Mouse (Mus musculus): ENCODE measurements at regions not wholly inside any gene's neighbourhood (a gene's known extent, or its start where the extent isn't known, plus 50 kb on each side); places are given as distances from the start of the nearest gene placed in this dataset.

DNA sequence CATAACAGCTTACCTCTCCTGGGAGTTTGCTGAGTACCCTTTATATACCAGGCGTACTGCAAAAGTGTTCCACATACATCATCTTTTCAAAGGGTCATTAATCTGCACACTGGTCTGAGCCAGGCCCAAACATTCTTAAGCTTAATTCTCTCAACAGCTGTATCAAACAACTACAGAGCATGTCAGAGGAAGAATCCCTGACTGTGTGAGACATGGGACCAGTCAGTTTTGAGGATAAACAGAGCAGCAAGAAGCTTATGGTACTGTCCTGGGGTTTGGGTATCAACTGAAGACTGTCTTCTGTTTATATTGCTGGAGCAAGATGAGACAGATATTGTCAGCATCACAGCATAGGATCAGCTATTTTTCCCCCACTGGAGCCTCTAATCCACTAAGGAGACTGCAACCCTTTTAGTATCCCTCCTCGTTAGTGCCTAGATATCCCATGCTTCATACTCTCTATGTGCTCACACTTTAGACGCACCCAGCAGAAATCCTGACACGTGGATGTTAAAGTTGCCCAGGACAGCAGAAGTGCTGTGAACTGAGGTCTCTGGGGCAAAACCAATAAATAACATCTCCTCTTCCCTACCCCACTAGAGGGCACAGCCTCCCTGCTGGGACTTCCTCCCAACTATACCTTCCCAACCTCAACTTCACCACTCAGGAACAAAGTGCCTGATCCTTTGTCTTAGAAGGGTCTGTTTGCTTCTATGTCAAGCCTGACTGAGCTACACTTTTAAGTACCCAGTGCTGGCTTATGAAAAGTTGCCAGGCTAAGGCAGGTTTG, 271.6 kb downstream of the Gm826 start:
- no peak for DNase-seq

DNA sequence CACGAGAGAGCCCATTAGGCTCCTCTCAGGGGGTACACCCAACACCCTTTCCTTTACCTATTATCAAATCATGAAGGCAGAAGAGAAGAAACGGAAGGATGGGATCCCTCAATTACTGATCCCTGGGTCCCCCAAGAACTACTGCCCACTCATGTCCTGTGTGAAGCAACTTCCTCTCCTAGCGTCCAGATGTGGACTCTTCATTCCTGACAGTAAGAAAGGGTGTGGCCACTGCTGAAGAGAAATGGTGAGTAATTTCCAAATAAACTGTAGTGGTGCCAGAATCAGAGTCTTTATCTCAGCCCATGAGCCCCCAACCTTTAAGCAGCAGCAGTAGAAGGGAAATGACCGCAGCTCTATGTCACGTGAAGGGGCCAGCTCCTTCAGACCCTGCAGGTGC, 273.9 kb downstream of the Gm826 start:
- no peak for DNase-seq

DNA sequence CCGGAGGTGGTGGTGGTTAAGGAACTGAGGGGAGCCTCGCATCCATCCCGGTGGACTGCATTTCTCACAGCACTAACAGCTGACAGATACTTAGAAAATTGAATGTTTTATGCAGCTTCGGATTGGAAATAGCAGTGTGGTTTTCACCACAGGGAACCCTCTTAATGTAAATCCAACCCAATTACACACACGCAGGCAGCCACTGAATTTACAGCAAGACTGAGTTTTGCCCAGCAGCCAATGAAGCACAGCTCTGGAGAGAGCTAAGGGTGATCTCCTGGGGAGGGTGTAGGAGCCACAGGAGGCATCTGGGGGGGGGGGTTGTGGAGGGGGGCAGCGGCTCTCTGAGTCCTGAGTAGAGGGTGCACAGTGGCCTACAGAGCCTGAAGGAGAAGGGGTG, 276.8 kb downstream of the Gm826 start:
- DNase-seq: no peak

DNA sequence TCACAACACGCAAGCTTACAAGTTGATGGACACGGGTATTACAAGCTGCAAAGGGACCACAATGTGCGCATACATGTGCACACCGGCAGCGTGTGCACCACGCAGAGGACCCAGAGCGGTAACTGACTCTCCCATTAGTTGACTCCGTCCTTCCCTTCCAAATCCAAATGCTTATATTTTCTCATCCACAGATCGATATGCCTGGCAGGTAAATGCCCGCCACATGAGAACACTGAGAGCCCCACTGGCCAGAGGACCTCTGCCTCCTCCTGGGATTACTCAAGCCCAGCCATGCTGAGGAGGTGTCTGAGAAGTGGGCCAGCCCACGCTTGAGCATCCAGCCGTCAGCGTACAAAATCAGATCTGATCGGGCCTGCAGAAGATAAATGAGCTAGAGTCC, 279.6 kb downstream of the Gm826 start:
- no peak for DNase-seq

DNA sequence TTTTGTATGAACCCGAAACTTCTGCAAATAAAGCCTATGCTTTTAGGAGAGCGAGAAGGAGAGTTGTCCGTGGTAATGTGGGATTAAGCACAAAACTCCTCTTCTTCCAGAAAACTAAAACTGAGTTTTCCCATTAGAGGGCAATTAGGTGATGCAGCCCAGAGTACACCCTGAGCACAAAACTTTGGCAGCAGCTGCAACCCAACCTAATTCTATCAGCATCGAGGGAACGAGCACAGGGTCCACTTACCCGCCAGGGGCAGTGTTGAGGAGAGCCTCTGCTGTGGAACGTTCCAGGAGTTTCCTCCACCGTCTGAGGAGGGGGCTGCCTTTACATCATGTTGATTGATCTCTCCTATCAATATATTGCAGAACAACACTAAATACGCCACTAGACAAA, 285.7 kb downstream of the Gm826 start:
- no peak for DNase-seq

DNA sequence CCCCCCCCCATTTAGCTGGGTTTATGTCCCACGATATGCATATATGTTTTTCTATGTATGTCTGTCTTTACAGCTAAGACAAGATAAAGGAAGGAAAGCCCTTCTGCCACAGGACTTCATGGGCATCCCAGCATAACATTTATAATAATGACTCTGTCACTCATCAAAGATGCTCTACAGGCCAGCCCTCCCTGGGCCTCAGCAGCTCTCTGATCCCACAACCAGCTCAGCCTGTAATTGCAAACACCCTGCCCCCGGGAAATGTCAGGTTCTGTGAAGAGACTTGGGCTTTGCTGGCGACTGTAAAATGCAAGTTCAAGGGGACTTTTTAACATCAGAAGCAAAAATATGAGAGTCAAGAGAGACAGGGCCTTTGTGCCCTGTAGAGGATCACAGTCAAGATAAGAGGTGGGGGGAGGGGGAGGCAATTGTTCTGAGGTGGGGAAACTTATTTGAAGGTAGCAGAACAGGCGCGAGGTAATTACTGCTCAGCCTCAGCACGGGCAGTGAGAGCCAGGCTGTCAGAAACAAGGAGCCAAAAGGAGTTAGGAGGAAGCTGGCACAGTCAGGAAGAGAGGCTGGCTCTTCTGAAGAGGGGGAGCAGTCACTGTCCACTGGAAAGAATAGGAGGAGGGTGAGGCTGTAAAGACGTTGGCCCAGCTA, 286.9 kb downstream of the Gm826 start:
- no peak for DNase-seq

DNA sequence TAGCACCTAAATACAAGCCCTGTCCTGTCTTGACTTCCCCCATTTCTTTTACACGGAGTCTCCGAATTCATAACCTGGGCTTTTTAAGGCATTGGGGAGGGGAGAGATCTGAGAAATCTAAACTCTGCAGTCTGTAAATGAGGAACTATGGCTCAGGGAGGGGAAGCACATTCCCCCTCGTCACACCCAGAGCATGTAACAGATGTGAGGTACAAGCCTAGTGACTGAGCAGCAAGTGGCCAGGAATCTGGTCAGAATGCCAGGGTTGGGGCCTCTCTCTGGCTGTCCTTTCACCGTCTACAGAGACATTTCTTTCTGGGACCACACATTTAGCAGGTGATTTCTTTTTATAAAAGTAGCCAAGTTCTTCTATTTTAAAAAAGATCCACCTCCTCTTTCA, 289.4 kb downstream of the Gm826 start:
- no peak for DNase-seq

DNA sequence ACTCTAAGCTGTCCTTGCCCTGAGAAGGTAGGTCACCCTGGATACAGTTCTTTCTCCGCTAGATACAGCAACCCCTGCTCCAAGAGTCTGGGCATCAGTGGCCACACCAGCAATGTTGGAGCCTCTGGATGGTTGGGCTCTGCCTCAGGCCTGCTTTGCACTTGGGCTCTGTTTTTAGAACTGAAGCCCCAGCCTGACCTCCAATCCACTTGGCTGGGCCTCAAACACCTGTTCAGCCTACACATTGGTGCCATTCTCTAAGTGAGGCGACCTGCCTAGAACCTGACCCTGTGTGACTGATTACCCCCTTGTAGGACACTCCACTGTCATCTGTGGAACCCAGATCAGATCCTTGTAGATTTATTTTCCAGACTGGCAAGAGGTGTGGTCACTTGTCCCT, 289.8 kb downstream of the Gm826 start:
- no peak for DNase-seq

DNA sequence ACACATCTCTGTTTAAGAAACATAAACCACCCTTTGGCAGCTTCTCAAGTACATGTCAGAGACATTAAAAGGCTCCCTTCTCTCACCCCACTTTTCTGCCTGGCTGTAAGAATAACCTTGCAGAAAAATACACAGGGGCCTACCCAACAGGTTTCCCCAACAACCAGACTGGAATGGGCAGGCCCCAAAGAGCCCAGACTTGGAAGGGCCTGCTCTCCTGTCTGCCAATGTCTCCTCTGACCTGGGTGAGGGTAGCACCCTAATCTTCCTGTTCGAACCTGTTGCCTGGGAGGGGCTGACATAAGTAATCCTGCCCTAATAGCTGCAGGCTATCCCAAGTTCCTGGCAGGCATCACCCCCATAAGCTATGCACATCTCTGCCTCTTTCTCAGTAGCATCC, 304.5 kb downstream of the Gm826 start:
- DNase-seq: no peak

DNA sequence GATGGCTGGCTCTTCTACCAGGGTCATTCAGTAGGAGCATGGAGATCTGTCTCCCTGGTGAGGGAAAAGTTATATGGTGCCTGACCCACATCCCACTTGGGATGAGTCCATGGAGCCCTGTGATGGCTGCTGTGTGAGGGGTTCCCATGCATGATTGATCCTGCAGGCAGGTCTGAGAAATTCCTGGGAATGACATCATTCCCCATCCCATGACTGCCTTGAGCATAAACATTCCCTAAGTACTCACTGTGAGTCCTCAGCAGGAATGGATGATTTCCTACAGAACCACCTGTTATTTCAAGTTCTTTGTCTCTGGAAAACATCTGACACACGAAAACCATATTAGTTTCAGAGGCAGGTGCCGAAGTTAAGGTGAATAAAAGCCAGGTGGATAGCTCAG, 305.5 kb downstream of the Gm826 start:
- DNase-seq: no peak

DNA sequence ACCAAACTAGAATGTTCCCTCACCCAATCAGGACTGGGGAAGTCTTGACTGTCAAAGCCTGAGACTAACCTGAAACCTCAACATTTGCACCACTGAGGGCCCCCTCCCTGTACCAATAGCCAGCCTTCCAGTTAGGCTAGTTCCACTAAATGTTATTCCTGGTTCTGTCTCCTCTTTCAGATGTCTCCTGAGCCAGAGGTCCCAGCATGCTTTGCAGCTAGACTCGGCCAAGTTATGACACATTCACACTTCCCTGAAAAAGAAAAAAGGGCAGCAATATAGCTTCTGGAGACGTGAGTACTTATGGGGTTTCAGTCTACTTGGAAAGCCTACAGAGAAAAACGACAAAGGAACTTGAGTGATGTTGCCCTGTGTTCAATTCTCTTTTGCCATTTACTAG, 308.1 kb downstream of the Gm826 start:
- no peak for DNase-seq

DNA sequence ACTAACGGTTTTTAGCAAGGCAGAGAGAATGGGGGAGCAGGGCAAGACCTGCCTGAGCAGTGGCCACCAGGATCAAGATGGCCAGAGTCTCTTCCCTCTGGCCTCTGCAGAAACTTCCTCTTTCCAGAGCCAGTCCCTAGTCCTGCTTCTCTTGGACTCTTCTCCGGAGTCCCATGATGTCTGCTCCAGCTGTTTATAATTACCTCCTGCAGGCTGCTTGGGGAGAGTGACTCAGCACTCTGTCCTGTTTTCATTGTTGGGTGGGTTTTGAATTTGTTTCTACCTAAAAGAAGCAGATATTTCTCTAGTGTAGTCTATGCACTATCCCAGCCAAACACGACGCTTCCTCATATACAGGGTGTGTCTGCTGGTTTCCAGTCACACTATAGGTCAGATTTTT, 312.4 kb downstream of the Gm826 start:
- DNase-seq: no peak

DNA sequence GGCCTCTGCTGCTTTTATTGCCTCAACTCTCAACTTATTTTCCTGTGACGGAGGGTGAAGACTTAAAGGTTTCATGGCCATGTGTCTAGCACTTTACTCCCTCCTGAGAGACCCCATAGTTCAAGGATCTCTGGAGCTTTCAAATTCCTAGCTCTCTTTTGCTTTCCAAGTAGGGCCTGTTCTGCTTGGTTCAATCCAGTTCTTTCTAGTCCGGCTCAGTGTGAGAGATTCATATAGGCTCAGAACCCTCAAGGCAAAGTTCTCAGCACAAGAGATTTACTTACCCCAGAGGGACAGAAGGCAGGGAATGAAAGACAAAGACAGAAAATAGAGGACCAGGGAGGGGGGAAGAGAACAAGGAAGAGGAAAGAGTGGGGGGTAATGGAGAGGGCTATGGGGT, 313.1 kb downstream of the Gm826 start:
- no peak for DNase-seq

DNA sequence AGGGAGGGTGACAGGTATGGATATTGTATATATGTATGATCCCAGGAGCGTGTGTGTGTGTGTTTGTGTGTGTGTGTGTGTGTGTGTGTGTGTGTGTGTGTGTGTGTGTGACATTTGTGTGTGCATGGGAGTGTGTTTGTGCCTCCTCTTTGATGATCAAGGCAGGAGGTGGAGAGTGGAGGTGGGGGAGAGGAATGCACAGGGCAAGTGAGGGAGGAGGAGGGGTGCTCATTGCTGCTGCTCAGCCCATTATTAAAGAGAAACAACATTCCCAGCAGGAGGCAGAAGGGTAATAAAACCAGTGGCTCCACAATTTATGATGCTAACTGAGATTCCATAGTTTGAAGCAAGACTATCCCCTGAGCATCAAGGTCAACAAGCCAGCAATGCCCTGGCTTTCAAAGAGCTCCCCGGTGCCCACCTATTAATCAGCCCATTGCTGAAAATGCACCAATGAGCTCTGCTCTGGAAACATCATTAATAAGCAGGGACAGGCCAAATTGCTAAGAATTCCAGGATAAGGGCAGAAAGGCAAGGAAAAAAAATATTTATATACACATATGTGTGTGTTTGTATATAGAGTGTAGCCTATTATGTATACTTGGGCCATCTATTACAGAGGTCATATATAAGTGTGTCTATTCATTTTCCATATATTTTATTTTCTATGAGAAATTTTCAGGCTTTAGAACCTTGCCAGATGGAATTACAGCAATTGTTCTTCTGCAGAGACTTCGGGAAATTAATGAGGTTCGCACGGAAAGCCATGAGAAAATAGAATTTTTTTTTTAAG, 316.7 kb downstream of the Gm826 start:
- no peak for DNase-seq

DNA sequence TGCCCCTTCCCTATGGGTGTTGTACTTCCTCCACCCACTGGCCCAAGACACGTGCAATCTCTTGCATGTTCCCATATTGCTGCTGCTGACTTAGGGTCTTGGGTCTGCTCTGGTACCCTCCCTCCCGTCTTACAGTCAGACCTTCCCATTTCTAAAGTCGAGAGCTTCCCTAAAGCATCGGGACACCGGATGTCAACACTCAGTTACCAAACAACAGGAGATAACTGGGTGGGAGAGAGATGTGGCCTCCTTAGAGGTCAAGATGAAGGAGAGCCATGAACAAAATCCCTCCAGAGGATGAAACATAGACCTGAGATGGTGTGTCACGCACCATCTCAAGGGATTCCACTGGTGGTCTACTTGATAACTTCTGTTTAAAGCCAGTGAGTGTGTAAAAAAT, 322.5 kb downstream of the Gm826 start:
- no peak for DNase-seq

DNA sequence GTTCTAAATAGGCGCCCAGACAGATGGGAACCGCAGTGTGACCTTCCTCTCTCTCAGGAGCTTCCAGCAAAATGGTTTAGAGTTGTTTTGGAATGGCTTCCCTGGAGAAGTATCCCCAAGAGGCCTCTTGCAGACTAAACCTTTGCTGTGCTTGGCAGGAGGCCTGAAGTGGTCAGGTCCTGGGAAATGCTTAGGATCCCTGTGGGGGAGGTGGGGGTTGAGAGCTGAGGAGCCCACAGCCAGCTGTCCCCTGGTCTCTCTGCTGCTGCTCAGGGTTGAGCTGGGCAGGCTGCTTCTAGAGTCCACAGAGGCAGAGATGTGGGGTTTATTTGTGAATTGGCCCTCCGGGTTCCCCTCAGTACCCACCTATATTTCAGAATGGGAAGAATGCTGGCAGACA, 331.3 kb downstream of the Gm826 start:
- DNase-seq: no peak

DNA sequence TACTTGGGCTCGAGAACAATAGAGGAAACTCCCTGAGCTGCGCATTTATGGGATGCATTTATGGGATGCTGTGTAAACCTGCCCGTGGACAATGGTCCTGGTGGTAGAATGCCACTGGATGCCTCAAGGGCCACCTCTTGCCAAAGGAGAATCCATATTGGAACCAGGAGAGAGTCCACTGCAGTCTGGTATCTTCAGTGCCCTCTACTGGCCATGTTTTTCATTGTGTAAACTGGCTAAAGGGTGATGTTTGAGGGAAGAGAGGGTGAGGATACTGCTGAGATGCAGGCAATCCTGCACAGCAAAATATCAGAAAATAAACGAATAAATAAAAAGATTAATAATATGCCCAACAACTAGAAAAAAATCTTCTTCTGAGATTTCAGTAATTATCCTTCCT, 333.5 kb downstream of the Gm826 start:
- DNase-seq: no peak

DNA sequence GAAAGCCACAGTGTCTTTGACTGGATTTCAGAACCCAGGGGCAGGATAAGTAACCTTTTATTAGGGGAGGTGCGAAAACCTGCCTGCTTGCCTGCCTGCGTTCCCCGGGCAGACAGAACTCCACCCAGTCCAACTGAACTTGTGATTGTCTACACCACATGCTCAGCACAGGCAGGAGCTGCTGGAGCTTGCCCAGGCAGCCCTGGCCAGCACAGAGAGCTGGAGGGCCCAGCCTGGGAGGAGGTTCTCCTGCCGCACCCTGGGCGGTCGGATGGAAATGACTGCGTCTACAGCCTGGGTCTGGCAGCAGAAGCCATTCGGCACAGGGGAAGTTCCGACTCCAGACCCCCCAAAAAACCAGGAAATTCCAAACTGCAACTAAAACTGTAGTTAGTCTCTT, 336.6 kb downstream of the Gm826 start:
- no peak for DNase-seq

DNA sequence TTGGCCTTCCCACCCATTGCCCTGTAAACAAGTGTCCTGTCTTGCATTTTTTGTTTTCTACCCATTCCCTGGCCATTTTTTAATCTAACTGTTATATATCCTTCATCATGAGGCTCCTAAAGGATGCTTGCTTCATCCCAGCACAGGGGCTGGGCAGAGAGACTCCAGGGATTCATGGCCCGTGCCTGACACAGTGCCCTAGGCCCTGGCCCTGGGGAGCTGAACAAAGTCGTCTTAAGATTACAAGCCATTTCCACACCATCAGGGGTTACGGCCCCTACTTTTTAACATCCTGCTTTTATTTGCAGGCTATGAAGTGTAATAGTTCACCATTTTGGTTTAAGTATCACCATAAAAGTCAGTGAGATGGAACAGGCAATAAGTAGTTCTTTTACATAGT, 339.5 kb downstream of the Gm826 start:
- no peak for DNase-seq

DNA sequence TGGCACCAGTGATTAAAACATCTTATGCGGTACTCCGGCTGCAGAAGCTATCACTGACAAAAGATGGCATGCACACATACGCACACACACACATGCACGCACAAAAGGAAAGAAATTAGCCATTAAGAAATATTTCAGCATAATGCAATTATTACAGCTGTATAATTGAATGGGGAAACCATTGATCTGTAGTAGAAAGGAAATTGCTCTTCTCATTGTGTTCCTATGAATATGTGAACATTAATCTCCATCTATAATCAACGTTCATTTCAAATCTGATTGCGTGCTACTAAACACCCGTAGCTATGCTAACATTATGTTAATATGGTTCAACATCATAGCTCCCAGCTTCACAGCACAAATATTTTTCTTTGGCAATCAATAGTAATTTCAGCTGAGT, 347.2 kb downstream of the Gm826 start:
- DNase-seq: no peak

DNA sequence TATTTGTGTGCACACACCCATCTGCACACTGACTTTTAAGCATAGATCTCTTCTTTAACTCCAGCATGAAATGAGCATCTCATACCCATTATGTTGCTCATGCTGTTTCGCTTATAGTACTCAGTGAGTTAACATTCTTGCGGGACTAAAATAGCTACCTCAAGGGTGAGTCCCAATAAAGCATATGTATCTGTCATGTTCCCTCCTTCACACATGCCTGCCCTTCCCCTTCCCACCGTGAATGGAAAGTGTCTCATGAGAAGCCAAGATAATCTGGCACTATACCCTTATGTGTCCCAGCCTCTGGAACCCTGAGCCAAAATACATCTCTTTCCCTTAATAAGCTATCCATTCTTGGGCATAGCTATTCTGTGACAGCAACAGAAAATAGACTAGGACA, 352.3 kb downstream of the Gm826 start:
- DNase-seq: no peak

DNA sequence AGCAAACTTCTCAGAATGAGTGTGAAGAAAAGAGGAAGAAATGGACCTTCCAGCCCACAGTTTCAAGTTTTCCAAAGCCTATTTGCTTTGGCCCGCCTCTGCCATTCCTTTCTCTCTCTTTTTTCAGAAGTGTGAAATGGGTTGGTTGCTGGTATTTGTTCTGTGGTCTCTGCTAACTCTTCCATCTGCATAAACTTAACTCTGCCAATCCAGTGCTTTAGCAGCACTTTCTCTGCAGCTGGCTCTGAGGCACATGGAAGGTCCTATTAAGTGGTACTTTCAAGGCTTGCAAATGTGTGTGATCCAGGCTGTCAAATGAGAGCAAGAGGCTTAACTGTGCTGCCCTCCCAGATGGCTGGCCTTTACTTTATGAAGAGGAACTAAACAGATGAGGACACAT, 383.6 kb downstream of the Gm826 start:
- DNase-seq: no peak

DNA sequence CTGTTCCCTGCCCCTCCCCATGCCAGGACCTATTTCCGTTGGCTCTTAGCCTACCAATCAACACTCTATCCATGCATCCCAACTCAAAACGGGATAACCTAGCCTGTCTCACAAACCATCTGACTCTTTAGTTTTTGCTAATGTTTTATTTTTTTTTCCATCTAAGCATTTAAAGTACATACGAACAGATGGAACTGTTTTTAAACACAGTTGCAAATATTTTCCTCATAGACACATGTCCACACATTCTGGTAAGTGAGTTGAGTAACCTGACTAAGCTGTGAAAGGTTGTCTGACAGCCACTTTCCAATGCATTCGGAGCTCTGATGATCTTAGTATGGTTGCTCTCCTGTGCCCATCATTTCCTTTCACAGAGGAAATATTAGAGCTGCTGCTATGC, 384.9 kb downstream of the Gm826 start:
- DNase-seq: no peak

DNA sequence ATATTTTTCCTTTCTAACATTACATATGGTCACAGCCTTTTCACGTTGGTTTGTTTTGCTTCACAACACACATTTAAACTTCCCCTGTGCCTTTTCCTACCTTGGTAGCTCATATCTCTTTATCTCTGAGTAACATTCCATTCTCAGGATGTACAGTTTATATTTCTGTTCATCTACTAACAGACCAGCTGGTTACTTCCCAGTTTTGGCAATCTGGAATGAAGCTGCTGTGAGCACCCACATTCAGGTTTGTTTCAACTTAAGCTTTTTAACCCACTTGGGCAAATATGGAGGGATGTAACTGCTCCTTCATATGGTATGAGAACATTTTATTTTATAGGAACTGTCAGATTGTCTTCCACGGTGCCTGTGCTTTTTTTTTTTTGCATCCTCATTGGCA, 403.2 kb downstream of the Gm826 start:
- no peak for DNase-seq
